Mouse (Mus musculus) skeletal muscle tissue, adult 2 months (tissue): ENCODE measurements around the gene Utp11.
"Not testable (repeated sequence)": the region's sequence is repeated elsewhere in the genome, so short reads cannot be mapped to it uniquely, and the experiment has no call there.

Experiments used
- DNase-seq: peaks from one replicate; pipeline ENCODE4 v3.0.0-alpha.2; 2012; ENCODE audit warnings: low read depth, low spot score

Utp11 gene

DNA sequence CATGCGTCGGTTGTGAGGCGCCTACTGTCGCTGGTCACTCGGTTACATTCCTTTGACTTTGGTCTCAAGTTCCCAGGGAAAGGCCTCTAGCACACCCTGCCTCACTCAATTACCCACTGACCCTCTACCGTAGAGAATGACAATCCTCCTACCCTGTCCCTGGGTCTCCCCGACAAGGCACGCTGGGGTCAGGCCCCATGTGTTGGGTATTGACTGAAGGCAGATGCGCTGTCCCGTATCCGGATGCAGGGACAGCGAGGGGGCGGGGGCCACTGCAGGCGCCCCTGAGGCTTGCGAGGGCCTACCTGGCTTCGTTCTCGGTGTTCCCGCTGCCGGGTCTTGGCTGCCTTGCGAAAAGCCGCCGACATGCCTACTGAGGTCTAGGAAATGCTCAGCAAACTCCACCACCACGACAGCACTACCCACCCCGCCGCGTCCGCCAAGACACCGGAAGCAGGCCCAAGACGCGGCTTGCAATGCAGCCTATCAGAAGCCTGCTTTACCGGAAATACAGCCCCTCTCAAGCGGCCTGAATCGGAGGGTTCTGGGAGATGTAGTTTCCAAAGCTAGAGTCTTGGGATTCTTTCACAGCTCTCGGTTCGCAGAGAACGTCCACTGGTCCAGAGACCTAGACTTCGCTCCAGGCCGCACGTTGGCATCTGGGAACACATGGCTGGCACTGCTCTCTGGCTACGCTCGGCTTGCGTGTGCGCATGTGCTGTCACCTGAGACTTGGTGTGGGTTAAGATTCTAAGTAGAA, at the start of gene Utp11:
Gene Utp11 (minus strand): TSS at position 466 of the 760 bp plus-strand sequence.
- peak; percentile 91 for DNase-seq

DNA sequence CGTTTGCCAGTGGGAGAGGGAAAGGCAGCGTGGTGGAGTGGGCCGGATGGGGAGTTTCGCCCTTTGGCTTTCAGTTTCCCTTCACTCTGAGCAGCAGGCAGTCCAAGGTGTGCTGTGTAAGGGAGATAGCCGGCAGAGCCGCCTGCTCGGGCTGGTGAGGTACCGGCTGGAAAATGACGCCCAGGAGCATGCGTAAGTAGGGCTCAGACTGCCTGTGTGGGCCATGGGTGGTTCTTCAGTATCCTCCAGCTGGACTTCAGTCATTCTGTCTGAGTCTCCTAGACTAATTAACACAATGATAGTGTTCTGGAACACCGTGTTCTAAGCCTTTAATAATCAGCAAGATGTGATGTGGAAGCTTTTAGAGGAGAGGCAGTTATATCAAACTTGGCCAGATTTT, 49.4 kb upstream of the Utp11 start:
- DNase-seq, result no peak

DNA sequence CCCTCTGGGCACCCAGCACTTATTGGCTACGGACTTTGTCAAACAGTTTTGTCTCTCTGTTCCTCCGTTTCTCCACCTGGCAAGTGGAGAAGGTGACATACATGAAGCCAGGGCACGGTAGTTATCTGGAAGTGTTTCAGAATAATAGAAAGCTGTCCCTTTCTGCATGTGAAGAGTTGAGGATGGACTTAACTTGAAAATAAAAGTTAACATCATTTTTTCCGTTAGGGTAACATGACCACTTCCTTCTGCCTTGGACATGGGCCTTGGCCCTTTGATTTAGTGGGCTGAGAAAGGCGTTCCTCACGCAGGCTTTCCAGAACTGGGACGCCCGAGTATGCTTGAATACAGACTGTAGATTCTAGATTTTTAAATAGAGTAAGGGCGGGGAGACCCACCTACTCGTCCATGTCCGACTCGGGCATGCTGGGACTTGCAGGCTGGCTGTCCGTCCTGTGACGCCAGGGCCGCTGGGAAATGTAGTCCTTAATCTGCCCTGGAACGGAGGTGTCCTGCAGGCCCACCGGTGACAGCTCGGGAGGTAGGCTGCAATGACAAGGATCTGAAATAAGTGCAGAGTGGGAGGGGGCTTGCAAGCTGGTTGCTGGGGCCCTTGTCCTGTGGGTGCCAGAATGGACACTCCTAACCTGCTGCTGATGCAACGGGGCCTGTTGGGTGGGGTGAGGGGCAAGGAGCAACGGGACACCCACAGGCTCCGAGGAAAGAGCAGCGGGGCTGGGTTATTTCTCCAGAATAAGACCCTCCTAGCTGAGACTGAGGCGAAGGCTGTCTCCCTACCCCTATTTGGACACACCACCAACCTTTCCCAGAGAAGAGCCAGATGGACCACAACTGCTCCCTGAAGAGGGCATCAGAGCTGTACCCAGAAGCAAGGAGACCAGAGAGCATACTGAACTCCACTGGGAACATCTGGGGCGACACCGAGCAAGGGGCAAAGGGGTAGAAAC, 48.3 kb upstream of the Utp11 start, which contains the start of gene Inpp5b:
Gene Inpp5b (plus strand): TSS at position 475 of the 968 bp plus-strand sequence.
- peak; percentile 71 for DNase-seq

DNA sequence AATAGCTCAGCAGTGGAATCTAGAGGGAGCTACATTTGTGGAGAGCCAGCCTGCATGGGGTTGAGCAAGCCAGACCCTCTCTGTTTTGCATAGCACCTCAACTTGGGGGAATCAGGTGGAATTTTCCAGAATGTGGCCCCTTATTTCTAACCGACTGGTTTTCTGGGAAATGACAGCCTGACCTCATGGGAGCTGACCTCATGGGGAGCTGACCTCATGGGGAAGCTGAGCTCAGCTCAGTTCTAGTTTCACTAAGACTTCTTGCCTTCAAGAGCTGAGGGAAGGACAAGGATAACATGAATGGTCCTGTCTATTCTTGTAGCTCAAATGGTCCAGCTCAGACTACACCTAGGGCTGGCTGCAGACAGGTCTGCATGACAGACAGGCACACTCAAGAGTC, 45.4 kb upstream of the Utp11 start:
- DNase-seq, result no peak

DNA sequence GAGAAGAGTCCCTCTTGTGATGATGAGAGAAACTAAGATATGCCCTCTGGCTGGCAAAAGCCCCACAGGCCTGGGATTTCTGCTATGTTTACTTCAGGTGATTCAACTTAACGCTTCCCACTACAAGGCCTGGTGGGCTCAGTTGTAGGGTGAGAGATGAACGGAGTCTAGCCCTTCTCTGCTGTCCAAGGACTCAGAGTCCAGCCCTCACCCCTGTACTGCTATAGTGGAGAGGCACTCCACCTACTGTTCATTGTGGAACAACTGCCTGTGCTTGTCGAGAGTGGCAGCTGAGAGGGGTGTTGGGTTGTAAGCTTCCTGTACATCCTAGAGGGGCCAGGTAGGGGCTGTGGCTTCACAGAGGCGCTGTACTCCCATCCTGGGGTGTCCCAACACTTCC, 44.6 kb upstream of the Utp11 start:
- no peak for DNase-seq

DNA sequence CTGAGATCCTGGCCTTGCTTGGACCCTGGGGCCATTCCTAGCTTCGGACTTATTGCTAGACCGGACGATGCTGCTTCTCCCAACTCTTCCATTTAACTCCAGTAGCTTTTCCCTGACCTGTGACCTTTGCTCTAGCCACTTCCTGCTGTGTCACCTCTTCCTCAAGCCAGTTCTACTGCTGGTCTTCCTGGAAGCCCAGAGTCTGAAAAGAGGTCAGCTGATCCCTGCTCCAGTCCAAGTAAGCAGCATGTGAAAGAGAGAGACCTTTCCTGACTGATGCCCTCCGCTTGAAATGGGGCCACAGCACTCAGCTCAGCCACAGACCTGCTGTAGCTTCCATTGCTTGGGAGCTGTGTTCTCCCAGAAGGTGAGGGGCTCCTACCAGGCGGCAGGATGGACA, 44.1 kb upstream of the Utp11 start:
- no peak for DNase-seq

GRCm38 (mm10) chr4:124736952-124737351, 43.6 kb upstream of the Utp11 start:
- DNase-seq, result no peak

- DNase-seq, result no peak
Measured at GRCm38 (mm10) chr4:124726121-124726520, 32.7 kb upstream of the Utp11 start.

DNA sequence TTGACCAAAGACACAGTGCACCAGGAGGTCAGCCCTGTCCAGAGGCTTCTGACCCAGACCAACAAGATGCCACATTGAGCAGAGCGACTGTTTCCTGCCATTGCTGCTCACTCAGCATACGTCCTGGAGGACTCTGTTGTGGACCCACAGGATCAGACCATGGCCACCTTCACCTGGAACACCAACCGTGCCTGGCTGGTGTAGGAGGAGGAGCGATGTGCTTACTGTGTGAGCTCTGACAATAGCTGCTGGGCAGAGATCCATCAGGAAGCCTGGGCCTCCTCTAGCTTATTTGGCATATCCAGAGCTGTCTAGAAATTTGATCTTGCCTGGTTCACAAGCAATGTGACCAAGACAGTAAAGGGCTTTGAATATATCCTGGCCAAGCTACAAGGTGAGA, 25.7 kb upstream of the Utp11 start:
- DNase-seq, result no peak

DNA sequence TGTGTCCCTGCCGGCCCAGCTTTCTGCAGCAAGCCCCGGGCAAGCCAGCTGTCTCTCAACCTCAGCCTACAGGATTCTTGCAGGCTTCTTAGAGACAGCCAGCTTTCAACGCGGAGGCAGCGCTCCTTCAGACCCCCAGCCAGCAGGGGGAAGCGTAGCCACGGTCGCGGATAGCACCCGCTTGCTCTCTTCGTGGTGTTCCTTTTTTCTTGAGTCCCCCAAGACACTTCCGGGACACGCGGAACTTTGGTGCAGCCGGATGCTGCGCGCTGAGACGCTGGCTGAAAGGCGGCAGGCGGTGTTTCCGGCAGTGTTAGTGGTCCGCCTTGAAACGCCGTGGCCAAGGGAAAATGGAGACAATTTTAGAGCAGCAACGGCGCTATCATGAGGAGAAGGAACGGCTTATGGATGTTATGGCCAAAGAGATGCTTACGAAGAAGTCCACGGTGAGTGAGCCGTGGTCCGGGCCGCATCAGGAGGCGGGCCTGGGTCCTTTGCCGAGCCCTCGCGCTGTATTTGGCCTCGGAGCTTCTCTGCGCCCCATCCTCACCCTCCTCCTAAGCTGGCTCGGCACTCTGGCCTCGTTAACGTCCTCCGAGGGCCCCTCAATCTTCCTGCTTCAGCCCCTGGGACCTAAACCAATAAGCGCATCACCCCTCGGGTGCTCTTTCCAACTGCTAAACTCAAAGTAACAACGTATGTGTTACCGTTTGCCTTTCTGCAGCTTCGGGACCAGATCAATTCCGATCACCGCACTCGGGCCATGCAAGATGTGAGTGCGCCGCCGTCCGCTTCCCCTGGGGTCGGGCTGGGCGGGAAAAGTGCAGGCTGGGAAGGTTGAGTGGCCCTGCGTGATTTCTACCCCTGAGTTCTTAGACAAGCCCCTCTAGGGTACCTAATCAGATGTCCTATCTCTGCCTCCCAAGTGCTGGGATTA, 21.4 kb upstream of the Utp11 start, which contains the start of gene Sf3a3:
Gene Sf3a3 (plus strand): TSS at position 232 of the 937 bp plus-strand sequence.
- DNase-seq, result peak; percentile 91

GRCm38 (mm10) chr4:124713850-124714249, 20.4 kb upstream of the Utp11 start:
- not testable (repeated sequence) for DNase-seq

- no peak for DNase-seq
Measured at GRCm38 (mm10) chr4:124712618-124713017, 19.2 kb upstream of the Utp11 start.

- no peak for DNase-seq
Measured at GRCm38 (mm10) chr4:124710776-124711291, 17.4 kb upstream of the Utp11 start.

DNA sequence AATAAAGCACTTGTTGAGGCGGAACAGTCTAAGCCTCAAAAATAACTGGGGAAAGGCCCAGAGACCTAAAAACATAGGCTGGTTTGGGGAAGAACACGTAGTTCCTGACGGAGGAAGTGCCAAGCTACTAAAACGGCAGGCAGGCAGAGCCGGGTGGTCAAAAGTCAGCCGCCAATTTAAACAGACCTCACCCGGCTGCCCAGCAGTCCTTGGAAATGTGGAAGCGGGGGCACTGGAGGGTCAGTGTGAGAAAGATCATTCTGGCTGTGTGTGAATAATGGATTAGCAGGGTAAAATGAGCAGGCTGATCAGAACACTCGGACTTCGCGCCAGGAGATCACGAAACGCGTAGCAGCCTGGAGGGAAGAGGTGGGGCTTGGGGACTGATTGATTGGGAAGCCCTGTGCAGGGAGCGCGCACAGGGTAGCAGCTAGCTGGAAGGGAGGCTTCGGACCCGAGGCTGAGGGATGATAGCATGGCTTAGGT, 16.6 kb upstream of the Utp11 start:
- no peak for DNase-seq

- peak; percentile 88 for DNase-seq
Measured at GRCm38 (mm10) chr4:124708518-124709477, 15.4 kb upstream of the Utp11 start.

DNA sequence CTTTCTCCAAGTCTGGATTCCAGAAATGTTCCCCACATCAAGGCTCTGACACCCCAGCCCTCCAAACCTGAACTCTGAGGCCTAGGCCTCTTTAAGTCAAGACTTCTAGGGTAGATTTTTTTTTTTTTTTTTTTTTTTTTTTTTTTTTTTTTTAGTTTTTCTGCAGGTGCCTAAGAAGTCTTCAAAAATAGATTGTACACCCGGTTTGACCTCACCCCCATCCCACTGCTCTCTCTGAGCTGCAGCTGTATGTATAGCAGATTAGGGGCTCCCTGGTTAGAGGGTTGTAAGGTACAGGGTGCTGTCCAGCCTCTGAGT, 14.8 kb upstream of the Utp11 start:
- DNase-seq, result not testable (repeated sequence)

DNA sequence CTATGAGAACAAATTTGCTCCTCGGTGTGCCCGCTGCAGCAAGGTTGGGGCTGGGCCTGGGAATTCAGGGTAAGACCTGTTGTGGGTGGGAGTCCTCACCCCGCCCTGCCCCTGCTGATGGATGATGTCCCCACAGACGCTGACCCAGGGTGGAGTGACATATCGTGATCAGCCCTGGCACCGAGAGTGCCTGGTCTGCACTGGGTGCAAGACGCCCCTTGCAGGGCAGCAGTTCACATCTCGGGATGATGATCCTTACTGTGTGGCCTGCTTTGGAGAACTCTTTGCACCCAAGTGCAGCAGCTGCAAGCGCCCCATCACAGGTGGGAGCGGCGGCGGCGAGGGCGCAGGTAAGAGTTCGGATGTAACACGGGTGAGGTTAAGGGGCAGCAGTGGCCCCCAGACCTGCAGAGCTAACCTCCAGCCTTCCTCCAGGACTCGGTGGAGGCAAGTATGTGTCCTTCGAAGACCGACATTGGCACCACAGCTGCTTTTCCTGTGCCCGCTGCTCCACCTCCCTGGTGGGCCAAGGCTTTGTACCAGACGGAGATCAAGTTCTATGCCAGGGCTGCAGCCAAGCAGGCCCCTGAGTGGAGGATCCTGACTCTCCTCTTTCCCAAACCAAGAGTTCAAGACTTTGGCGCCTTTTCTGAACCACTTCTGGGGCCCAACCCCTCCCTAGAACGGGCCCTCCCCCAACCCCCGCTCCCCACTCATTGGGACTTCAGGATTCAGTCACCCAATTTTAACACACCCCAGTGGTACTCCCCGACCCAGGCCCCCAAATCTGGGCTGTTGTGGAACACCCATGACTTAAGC, 14.2 kb upstream of the Utp11 start:
- DNase-seq, result not testable (repeated sequence)

DNA sequence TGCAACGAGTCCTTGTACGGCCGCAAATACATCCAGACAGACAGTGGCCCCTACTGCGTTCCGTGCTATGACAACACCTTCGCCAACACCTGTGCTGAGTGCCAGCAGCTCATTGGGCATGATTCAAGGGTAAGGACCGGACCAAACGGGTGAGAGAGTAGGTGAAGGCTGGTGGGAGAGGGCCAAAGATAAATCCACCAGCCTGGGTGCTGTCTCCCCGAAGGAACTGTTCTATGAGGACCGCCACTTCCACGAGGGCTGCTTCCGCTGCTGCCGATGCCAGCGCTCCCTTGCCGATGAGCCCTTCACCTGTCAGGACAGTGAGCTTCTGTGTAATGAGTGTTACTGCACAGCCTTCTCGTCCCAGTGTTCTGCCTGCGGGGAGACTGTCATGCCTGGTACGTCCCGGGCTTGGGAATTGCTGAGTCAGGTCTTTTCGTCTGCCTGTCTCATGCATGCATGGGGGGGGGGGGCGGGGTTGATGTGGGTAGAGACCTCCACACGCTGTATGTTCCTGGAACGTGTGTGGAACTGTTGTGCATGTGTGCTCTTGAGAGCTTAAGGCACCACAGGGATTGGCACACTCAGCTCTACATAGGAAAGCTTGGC, 12.4 kb upstream of the Utp11 start:
- no peak for DNase-seq
